Mouse (Mus musculus): ENCODE results near the gene 1700092M07Rik.

- TF ChIP-seq EP300 (optimal IDR thresholded peaks at IDR 0.05) = no peak
- no peak for TF ChIP-seq CTCF (IDR thresholded peaks at IDR 0.05; ENCODE audit: low read depth)
Observed at GRCm38 (mm10) chr19:8706930-8707329, 33.6 kb upstream of the 1700092M07Rik start.

All from stomach, postnatal 0 days (tissue).